Mouse (Mus musculus): ENCODE results near the gene Ssbp2. TPM values are rescaled to one million over a fixed set of nuclear protein-coding genes. Genes with fewer than 3 reads are reported as not detected.
A peak's percentile ranks its signal among the peaks of the same experiment; 100 is the strongest.

The Ssbp2 gene
- polyA plus RNA-seq (2012; rRNA removed) (109 and 118 TPM in 2 replicates), polyA plus RNA-seq (2014; fragmentation: Nextera tagmentation; extraction: Ambion mirVana) (174 and 203 TPM in 2 replicates)

GRCm38 (mm10) chr13:91459896-91460620 is at the start of gene Ssbp2:
Ssbp2 (plus strand) TSS chr13:91460283.
- H3K4me3 ChIP-seq (replicated peaks; ENCODE audit: low read length), result peak within 1 kb of the TSS; percentile 95
- 0 out of 2 replicates have a peak, but pooled peaks have one; percentile 4 for TF ChIP-seq POLR2A (IDR thresholded peaks at IDR 0.05; ENCODE audit: borderline replicate concordance, extremely low read depth, insufficient read depth, insufficient read length)
- no peak; the same call in 1 of the 2 replicates for ATAC-seq (ENCODE audit: low FRiP score, low read depth)
- H3K27ac ChIP-seq (replicated peaks; ENCODE audit: low read depth, low read length), result peak within 1 kb of the TSS; percentile 95
- DNase-seq (ENCODE audit: low spot score), result no peak
- WGBS, result 9% methylated on average over 22 of the region's 29 CpGs
- no peaks in the 10 kb centered on the region for H3K9me3 ChIP-seq (ENCODE audit: control insufficient read depth, low read length)
- no peaks in the 10 kb centered on the region for H3K36me3 ChIP-seq (ENCODE audit: control insufficient read depth, insufficient read depth, low read length)
- H3K9ac ChIP-seq (ENCODE audit: low read depth, low read length, severe bottlenecking), result peak within 1 kb of the TSS; percentile 97
- peaks cover 29% of the 10 kb centered on the region for H3K4me1 ChIP-seq (ENCODE audit: control insufficient read depth, insufficient read depth, low read length)
- H3K4me2 ChIP-seq (replicated peaks; ENCODE audit: low read depth, low read length, severe bottlenecking), result peak within 1 kb of the TSS; percentile 76
- no peaks in the 10 kb centered on the region for H3K27me3 ChIP-seq (ENCODE audit: control insufficient read depth, insufficient read depth, low read length)

- TF ChIP-seq POLR2A (IDR thresholded peaks at IDR 0.05; ENCODE audit: borderline replicate concordance, extremely low read depth, insufficient read depth, insufficient read length), result no peak
- no peaks in the 10 kb centered on the region for H3K4me1 ChIP-seq (ENCODE audit: control insufficient read depth, insufficient read depth, low read length)
- H3K27me3 ChIP-seq (ENCODE audit: control insufficient read depth, insufficient read depth, low read length), result no peaks in the 10 kb centered on the region
- no peak overlapping the region for H3K9ac ChIP-seq (ENCODE audit: low read depth, low read length, severe bottlenecking)
- no peak overlapping the region for H3K4me3 ChIP-seq (replicated peaks; ENCODE audit: low read length)
- H3K4me2 ChIP-seq (replicated peaks; ENCODE audit: low read depth, low read length, severe bottlenecking), result no peak overlapping the region
- no peak for DNase-seq (ENCODE audit: low spot score)
- no peaks in the 10 kb centered on the region for H3K36me3 ChIP-seq (ENCODE audit: control insufficient read depth, insufficient read depth, low read length)
- no peak overlapping the region for H3K27ac ChIP-seq (replicated peaks; ENCODE audit: low read depth, low read length)
- WGBS, result 72% methylated on average over 5 of the region's 5 CpGs
- H3K9me3 ChIP-seq (ENCODE audit: control insufficient read depth, low read length), result no peaks in the 10 kb centered on the region
- no peak for ATAC-seq (ENCODE audit: low FRiP score, low read depth)
Measured at GRCm38 (mm10) chr13:91413752-91414503, 46.2 kb upstream of the Ssbp2 start.

DNA sequence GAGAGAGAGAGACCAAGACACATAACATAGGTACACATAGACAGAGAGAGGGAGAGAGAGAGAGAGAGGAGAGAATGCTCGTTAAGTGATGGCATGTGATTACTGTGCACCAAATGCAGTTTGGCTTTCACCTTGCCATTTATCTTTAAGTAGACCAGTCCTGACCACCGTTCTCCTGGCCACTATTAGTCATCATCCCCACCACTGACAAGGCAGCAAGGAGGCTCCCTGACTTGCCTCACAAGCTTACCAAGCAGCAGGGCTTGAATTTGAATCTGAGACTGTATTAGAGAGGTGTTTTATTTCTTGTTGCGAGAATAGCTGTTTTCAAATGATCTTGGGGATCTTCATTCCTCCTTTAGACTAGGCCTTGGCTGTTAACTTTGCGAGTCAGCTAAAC is 44.2 kb upstream of the Ssbp2 start:
- Histone ChIP-seq H3K27me3 (ENCODE audit: control insufficient read depth, insufficient read depth, low read length) (no peaks in the 10 kb centered on the region), H3K9me3 (ENCODE audit: control insufficient read depth, low read length) (no peaks in the 10 kb centered on the region), H3K9ac (ENCODE audit: low read depth, low read length, severe bottlenecking) (no peak overlapping the region), H3K27ac (replicated peaks; ENCODE audit: low read depth, low read length) (no peak overlapping the region), H3K4me1 (ENCODE audit: control insufficient read depth, insufficient read depth, low read length) (peaks cover 5% of the 10 kb centered on the region), H3K4me2 (replicated peaks; ENCODE audit: low read depth, low read length, severe bottlenecking) (no peak overlapping the region), H3K4me3 (replicated peaks; ENCODE audit: low read length) (no peak overlapping the region), H3K36me3 (ENCODE audit: control insufficient read depth, insufficient read depth, low read length) (no peaks in the 10 kb centered on the region)
- TF ChIP-seq POLR2A (IDR thresholded peaks at IDR 0.05; ENCODE audit: borderline replicate concordance, extremely low read depth, insufficient read depth, insufficient read length), result no peak
- 77% methylated on average over 4 of the region's 4 CpGs for WGBS
- no peak for ATAC-seq (ENCODE audit: low FRiP score, low read depth)
- no peak for DNase-seq (ENCODE audit: low spot score)

- no peak overlapping the region for H3K27ac ChIP-seq (replicated peaks; ENCODE audit: low read depth, low read length)
- DNase-seq (ENCODE audit: low spot score) (no peak), ATAC-seq (ENCODE audit: low FRiP score, low read depth) (no peak)
- H3K9me3 ChIP-seq (ENCODE audit: control insufficient read depth, low read length), result no peaks in the 10 kb centered on the region
- WGBS, result 86% methylated on average over 2 of the region's 2 CpGs
- no peak for TF ChIP-seq POLR2A (IDR thresholded peaks at IDR 0.05; ENCODE audit: borderline replicate concordance, extremely low read depth, insufficient read depth, insufficient read length)
- H3K9ac ChIP-seq (ENCODE audit: low read depth, low read length, severe bottlenecking), result no peak overlapping the region
- H3K4me1 ChIP-seq (ENCODE audit: control insufficient read depth, insufficient read depth, low read length), result peaks cover 12% of the 10 kb centered on the region
- no peak overlapping the region for H3K4me2 ChIP-seq (replicated peaks; ENCODE audit: low read depth, low read length, severe bottlenecking)
- no peaks in the 10 kb centered on the region for H3K27me3 ChIP-seq (ENCODE audit: control insufficient read depth, insufficient read depth, low read length)
- no peaks in the 10 kb centered on the region for H3K36me3 ChIP-seq (ENCODE audit: control insufficient read depth, insufficient read depth, low read length)
- no peak overlapping the region for H3K4me3 ChIP-seq (replicated peaks; ENCODE audit: low read length)
Measured at GRCm38 (mm10) chr13:91416698-91417097, 43.4 kb upstream of the Ssbp2 start.

DNA sequence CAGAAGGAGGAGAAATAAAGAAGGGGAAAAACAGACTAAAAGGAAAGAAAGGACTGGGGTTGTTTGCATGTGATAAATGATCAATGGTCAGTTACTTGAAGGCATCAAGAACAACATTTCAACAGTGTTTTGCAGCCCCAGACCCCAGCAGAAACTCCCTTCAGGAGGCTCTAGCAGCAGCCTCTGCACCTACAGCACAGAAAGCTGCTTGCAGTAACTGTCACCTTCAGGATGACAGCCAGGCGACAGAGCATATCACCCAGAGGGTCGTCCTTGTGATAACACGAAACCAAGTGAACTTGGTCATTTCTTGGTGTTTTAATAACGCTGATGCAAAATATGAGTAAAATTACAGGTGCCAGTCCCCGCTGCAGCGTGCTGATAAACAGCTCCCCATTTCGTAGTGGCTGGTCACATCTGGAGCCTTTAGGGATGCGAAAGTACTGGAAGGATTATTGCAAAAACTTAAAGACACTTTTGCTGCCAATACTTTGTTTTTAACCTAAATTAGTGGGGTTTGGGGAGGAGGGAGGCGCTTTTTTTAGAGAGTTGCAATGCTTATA is 38.6 kb upstream of the Ssbp2 start:
- TF ChIP-seq POLR2A (IDR thresholded peaks at IDR 0.05; ENCODE audit: borderline replicate concordance, extremely low read depth, insufficient read depth, insufficient read length), result no peak
- Histone ChIP-seq H3K36me3 (ENCODE audit: control insufficient read depth, insufficient read depth, low read length) (no peaks in the 10 kb centered on the region), H3K27me3 (ENCODE audit: control insufficient read depth, insufficient read depth, low read length) (no peaks in the 10 kb centered on the region), H3K4me2 (replicated peaks; ENCODE audit: low read depth, low read length, severe bottlenecking) (peak overlapping the region; percentile 8; the same call in 1 of the 2 replicates), H3K9me3 (ENCODE audit: control insufficient read depth, low read length) (no peaks in the 10 kb centered on the region), H3K27ac (replicated peaks; ENCODE audit: low read depth, low read length) (no peak overlapping the region), H3K4me3 (replicated peaks; ENCODE audit: low read length) (no peak overlapping the region), H3K9ac (ENCODE audit: low read depth, low read length, severe bottlenecking) (no peak overlapping the region), H3K4me1 (ENCODE audit: control insufficient read depth, insufficient read depth, low read length) (peaks cover 25% of the 10 kb centered on the region)
- 8% methylated on average over 9 of the region's 9 CpGs for WGBS
- peak; percentile 92 for DNase-seq (ENCODE audit: low spot score)
- ATAC-seq (ENCODE audit: low FRiP score, low read depth), result peak; percentile 74
